Mouse (Mus musculus) liver, embryonic 15.5 days (tissue): ENCODE results near the gene Gnmt. TPM values are rescaled to one million over a fixed set of nuclear protein-coding genes. Genes with fewer than 3 reads are reported as not detected.
A peak's percentile ranks its signal among the peaks of the same experiment; 100 is the strongest.

Experiments
- ATAC-seq: fragments of 200-750 bp; cut with Nextera tagmentation; 2 replicates; pipeline ENCODE4 v1.8.0; 2017; ENCODE audit warnings: moderate number of reproducible peaks, mild to moderate bottlenecking, moderate library complexity; ENCODE audit not compliant: insufficient read depth
- H3K27ac ChIP-seq: fragments of 300-500 bp; sonication (generic); replicated peaks from 2 replicates; pipeline ENCODE4 v1.5.1; 2015; ENCODE audit warnings: mild to moderate bottlenecking, inconsistent platforms
- H3K27me3 ChIP-seq: fragments of 300-500 bp; sonication (generic); 2 replicates; pipeline ENCODE4 v1.6.1; 2015; ENCODE audit warnings: mild to moderate bottlenecking, inconsistent platforms
- H3K36me3 ChIP-seq: fragments of 300-500 bp; sonication (generic); replicated peaks from 2 replicates; pipeline ENCODE4 v1.6.1; 2015; ENCODE audit warnings: moderate library complexity, mild to moderate bottlenecking, inconsistent platforms
- H3K4me1 ChIP-seq: fragments of 300-500 bp; sonication (generic); replicated peaks from 2 replicates; pipeline ENCODE4 v1.6.1; 2015; ENCODE audit warnings: inconsistent platforms
- H3K4me2 ChIP-seq: fragments of 300-500 bp; sonication (generic); 2 replicates; pipeline ENCODE4 v1.6.1; 2015; ENCODE audit warnings: moderate library complexity, mild to moderate bottlenecking, inconsistent platforms
- H3K4me3 ChIP-seq: fragments of 300-500 bp; sonication (generic); replicated peaks from 2 replicates; pipeline ENCODE4 v1.5.1; 2015; ENCODE audit warnings: mild to moderate bottlenecking, inconsistent platforms
- H3K9ac ChIP-seq: fragments of 300-500 bp; sonication (generic); 2 replicates; pipeline ENCODE4 v1.6.1; 2015; ENCODE audit warnings: moderate library complexity, mild to moderate bottlenecking, inconsistent platforms
- H3K9me3 ChIP-seq: fragments of 300-500 bp; sonication (generic); replicated peaks from 2 replicates; pipeline ENCODE4 v1.6.1; 2016; ENCODE audit warnings: inconsistent platforms
- WGBS: fragments of 180-500 bp; shearing (Covaris S2); methylation state at CpG from one replicate; pipeline ENCODE4 v1.1.7; 2015; ENCODE audit warnings: mixed read lengths; ENCODE audit not compliant: insufficient replicate concordance; 5-methylcytosine and 5-hydroxymethylcytosine counted together
- polyA plus RNA-seq: library from polyadenylated mRNA; unstranded; fragments of >200 nt; fragmentation: Nextera tagmentation; extraction: Ambion mirVana; gene quantifications from 2 replicates; pipeline ENCODE4 v1.2.1, GENCODE M21; 2015

The Gnmt gene
- polyA plus RNA-seq, 1 experiment from 2014 or later: 59.8 TPM

DNA sequence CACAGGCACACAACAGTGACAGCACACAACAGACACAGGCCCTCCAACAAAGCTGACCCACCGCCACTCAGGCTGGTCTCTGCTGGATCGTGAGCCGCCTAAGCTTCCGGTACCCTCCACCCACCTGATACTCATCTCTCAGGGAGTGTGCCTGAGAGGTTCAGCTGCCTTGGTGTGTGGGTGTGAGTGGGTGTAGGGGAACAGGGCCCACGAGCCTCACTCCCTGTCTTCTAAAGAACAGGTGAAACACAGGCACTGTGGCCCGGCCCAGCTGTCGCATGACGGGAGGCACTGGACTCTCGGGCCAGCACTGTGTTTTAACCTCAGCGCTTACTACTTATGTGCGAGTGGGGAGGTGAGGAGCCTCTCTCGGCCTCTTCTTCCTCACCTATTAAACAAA lies 26.9 kb downstream of the Gnmt start:
- no peak overlapping the region for H3K4me2 ChIP-seq
- H3K9ac ChIP-seq: no peak overlapping the region
- no peak overlapping the region for H3K27ac ChIP-seq

GRCm38 (mm10) chr17:46701489-46701888 lies 27.5 kb downstream of the Gnmt start:
- peaks cover 52% of the 10 kb centered on the region for H3K4me1 ChIP-seq
- H3K36me3 ChIP-seq: peaks cover 18% of the 10 kb centered on the region; the same call in 1 of the 2 replicates
- H3K4me2 ChIP-seq: no peak overlapping the region
- no peak overlapping the region for H3K4me3 ChIP-seq
- H3K27me3 ChIP-seq: no peaks in the 10 kb centered on the region
- no peak for ATAC-seq
- no peaks in the 10 kb centered on the region for H3K9me3 ChIP-seq
- no peak overlapping the region for H3K27ac ChIP-seq
- H3K9ac ChIP-seq: no peak overlapping the region
- 71% methylated on average over 12 of the region's 12 CpGs for WGBS

More for the DNA sequence above, 26.9 kb downstream of the Gnmt start:
- Histone ChIP-seq H3K27me3 (0 out of 2 replicates have a peak, but pooled peaks cover 4% of the 10 kb centered on the region), H3K9me3 (no peaks in the 10 kb centered on the region), H3K36me3 (peaks cover 18% of the 10 kb centered on the region; the same call in 1 of the 2 replicates), H3K4me3 (no peak overlapping the region), H3K4me1 (peaks cover 53% of the 10 kb centered on the region)
- 62% methylated on average over 12 of the region's 12 CpGs for WGBS
- ATAC-seq: no peak

DNA sequence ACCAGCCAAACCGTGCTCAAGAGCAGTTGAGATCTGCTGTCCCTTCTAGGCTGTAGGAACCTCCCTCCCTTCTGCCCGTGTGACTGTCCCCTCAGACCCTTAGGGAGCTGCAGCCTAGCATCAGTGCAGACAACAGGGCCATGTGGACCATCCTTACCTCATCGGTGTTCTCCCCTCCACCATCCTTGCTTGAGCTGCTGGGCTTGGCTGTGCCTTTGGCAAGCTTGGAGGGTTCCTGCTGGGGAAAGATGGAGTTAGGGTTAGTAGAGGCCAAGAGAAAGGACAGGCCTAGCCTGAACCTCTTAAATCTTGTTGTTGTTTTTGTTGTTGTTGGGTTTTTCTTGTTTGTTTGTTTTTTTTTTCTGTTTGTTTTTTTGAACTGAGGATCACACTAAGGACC lies 29.1 kb downstream of the Gnmt start:
- 70% methylated on average over 3 of the region's 3 CpGs for WGBS
- ATAC-seq: no peak
- Histone ChIP-seq H3K36me3 (peaks cover 24% of the 10 kb centered on the region; the same call in 1 of the 2 replicates), H3K27me3 (no peaks in the 10 kb centered on the region), H3K4me3 (no peak overlapping the region), H3K9me3 (no peaks in the 10 kb centered on the region), H3K4me1 (peaks cover 38% of the 10 kb centered on the region), H3K9ac (no peak overlapping the region), H3K27ac (no peak overlapping the region), H3K4me2 (no peak overlapping the region)

DNA sequence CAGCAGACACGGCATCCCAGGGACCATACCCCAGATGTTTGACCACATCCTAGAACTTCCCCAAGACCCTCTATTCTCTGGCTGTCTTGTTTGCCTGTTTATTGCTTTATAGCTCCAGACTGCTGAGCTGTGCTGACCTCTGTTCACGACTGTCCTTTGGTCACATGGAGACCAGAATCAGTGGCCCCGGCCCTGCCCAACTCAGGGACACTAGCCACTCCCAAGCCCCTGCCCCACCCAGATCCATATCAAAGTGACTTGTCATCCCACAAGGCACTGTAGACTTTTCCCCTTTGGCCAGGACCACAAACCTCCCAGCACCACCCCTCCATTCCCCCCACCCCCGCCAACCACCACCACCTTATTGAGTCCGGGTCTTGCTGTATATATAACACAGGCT lies 29.7 kb downstream of the Gnmt start:
- 60% methylated on average over 5 of the region's 5 CpGs for WGBS
- Histone ChIP-seq H3K9me3 (no peaks in the 10 kb centered on the region), H3K27me3 (no peaks in the 10 kb centered on the region), H3K36me3 (peaks cover 24% of the 10 kb centered on the region), H3K4me2 (no peak overlapping the region), H3K4me1 (peaks cover 37% of the 10 kb centered on the region), H3K4me3 (no peak overlapping the region), H3K27ac (no peak overlapping the region), H3K9ac (no peak overlapping the region)
- no peak for ATAC-seq

- no peaks in the 10 kb centered on the region for H3K9me3 ChIP-seq
- H3K36me3 ChIP-seq: peaks cover 24% of the 10 kb centered on the region
- ATAC-seq: no peak
- WGBS: 82% methylated on average over 6 of the region's 6 CpGs
- H3K27ac ChIP-seq: no peak overlapping the region
- H3K9ac ChIP-seq: no peak overlapping the region
- H3K4me2 ChIP-seq: no peak overlapping the region
- no peak overlapping the region for H3K4me3 ChIP-seq
- H3K27me3 ChIP-seq: no peaks in the 10 kb centered on the region
- peaks cover 30% of the 10 kb centered on the region for H3K4me1 ChIP-seq
These were observed 30.5 kb downstream of the Gnmt start for GRCm38 (mm10) chr17:46698515-46698914.

DNA sequence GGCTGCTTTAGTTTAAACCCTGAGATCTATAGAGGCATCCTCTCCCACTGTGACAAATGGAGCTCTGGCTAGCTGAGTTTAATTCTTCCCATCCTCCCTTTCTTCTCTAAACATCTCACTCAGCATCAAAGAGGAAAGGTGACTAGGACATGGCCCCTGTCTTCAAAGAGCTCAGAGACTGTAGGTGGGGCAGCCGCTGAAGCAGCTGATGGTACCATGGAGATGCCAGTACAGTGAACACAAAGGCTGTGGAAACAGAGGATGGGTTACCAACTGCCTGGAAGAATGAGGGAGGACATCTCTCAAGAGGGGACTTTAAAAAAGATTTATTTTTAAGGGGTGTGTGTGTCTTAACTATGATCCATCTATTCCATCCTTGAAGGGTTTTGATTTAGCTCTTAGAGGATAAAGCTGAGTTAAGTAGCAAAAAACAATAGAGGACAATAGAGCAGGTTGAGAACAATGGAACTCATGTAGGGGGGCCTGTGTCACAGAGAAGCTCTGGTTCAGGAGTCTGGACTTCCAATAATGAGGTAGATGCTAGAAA lies 34.4 kb downstream of the Gnmt start:
- Histone ChIP-seq H3K4me1 (peaks cover 22% of the 10 kb centered on the region), H3K27me3 (no peaks in the 10 kb centered on the region), H3K9me3 (no peaks in the 10 kb centered on the region), H3K4me2 (no peak overlapping the region), H3K36me3 (peaks cover 20% of the 10 kb centered on the region), H3K9ac (no peak overlapping the region), H3K27ac (no peak overlapping the region), H3K4me3 (no peak overlapping the region)
- ATAC-seq: no peak
- 82% methylated on average over 1 of the region's 1 CpGs for WGBS

GRCm38 (mm10) chr17:46691390-46691789 lies 37.6 kb downstream of the Gnmt start:
- WGBS: 71% methylated on average over 2 of the region's 2 CpGs
- no peaks in the 10 kb centered on the region for H3K9me3 ChIP-seq
- peaks cover 15% of the 10 kb centered on the region for H3K36me3 ChIP-seq
- H3K4me2 ChIP-seq: no peak overlapping the region
- H3K4me1 ChIP-seq: peaks cover 16% of the 10 kb centered on the region; the same call in 1 of the 2 replicates
- H3K9ac ChIP-seq: no peak overlapping the region
- no peak overlapping the region for H3K27ac ChIP-seq
- H3K4me3 ChIP-seq: no peak overlapping the region
- no peaks in the 10 kb centered on the region for H3K27me3 ChIP-seq
- ATAC-seq: no peak

- ATAC-seq: peak; percentile 70
- Histone ChIP-seq H3K9me3 (no peaks in the 10 kb centered on the region), H3K36me3 (peaks cover 17% of the 10 kb centered on the region), H3K27ac (peak overlapping the region; percentile 22; the same call in 1 of the 2 replicates), H3K27me3 (no peaks in the 10 kb centered on the region), H3K4me3 (no peak overlapping the region), H3K4me2 (peak overlapping the region; percentile 27), H3K4me1 (peaks cover 16% of the 10 kb centered on the region; the same call in 1 of the 2 replicates), H3K9ac (no peak overlapping the region)
- WGBS: 38% methylated on average over 12 of the region's 12 CpGs
These were observed 38.3 kb downstream of the Gnmt start for GRCm38 (mm10) chr17:46690665-46691064.

DNA sequence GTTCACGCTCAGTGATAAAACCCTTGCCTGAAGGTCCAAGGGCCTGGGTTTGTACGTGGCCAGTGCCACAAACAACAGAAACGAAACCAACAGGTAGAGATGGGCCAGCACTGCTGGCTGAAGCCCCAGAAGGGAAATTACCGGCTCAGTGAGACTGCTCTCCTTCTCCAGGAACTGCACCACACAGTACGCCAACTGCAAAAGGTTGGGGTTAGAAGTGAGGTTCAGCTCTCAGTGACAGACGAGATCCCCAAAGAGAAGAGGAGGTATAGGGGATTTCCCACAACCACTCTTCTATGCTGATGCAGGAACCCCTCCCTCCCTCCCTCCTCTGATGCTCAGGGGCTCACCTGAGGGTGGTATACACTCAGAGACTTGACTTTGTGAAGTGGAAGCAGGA lies 43.1 kb downstream of the Gnmt start:
- Histone ChIP-seq H3K9me3 (no peaks in the 10 kb centered on the region), H3K27ac (no peak overlapping the region), H3K4me2 (no peak overlapping the region), H3K9ac (no peak overlapping the region), H3K4me1 (peaks cover 22% of the 10 kb centered on the region), H3K36me3 (peaks cover 46% of the 10 kb centered on the region), H3K4me3 (no peak overlapping the region), H3K27me3 (no peaks in the 10 kb centered on the region)
- 80% methylated on average over 6 of the region's 6 CpGs for WGBS
- ATAC-seq: no peak

GRCm38 (mm10) chr17:46682654-46683389 lies 46.1 kb downstream of the Gnmt start:
- H3K36me3 ChIP-seq: peaks cover 51% of the 10 kb centered on the region

DNA sequence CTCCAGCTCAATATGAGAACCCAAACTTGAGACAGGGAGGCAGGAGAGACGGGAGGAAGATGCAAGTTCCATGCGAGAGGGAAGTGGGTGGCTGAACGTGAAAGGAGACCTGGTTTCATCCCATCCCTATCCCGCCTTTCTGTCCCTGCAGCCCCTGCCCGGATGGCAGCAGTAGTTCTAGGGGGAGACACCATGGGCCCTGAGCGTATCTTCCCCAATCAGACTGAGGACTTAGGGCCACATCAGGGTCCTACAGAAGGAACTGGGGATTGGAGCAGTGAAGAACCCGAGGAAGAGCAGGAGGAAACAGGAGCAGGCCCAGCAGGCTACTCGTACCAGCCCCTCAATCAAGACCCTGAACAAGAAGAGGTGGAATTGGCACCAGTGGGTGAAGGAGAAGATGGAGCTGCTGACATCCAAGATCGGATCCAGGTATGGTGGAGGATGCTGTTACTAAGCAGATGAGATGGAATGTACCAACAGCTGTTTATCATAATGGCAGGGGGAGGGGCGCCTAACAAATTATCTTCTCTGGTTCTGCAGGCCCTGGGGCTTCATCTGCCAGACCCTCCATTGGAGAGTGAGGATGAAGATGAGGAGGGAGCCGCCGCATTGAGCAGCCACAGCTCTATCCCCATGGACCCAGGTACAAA lies 47.4 kb downstream of the Gnmt start:
- H3K27me3 ChIP-seq: no peaks in the 10 kb centered on the region
- 21% methylated on average over 12 of the region's 12 CpGs for WGBS
- peak overlapping the region; percentile 91; the same call in 1 of the 2 replicates for H3K27ac ChIP-seq
- no peaks in the 10 kb centered on the region for H3K9me3 ChIP-seq
- peaks cover 42% of the 10 kb centered on the region for H3K4me1 ChIP-seq
- no peak for ATAC-seq
- H3K9ac ChIP-seq: peak overlapping the region; percentile 78
- peak overlapping the region; percentile 91 for H3K4me2 ChIP-seq
- H3K36me3 ChIP-seq: peaks cover 56% of the 10 kb centered on the region
- peak overlapping the region; percentile 89 for H3K4me3 ChIP-seq

More at GRCm38 (mm10) chr17:46682654-46683389, 46.1 kb downstream of the Gnmt start:
- Histone ChIP-seq H3K9ac (no peak overlapping the region), H3K4me1 (peaks cover 39% of the 10 kb centered on the region), H3K27me3 (no peaks in the 10 kb centered on the region), H3K27ac (no peak overlapping the region), H3K4me2 (no peak overlapping the region), H3K4me3 (no peak overlapping the region), H3K9me3 (no peaks in the 10 kb centered on the region)
- WGBS: 83% methylated on average over 16 of the region's 16 CpGs
- ATAC-seq: no peak
